Mouse (Mus musculus) telencephalon, adult 2 months (tissue): ENCODE measurements around the gene Chd4.

Experiments used
- DNase-seq: peaks from one replicate; pipeline ENCODE4 v3.0.0-alpha.2; 2011; ENCODE audit warnings: low read depth, low spot score

The Chd4 gene

DNA sequence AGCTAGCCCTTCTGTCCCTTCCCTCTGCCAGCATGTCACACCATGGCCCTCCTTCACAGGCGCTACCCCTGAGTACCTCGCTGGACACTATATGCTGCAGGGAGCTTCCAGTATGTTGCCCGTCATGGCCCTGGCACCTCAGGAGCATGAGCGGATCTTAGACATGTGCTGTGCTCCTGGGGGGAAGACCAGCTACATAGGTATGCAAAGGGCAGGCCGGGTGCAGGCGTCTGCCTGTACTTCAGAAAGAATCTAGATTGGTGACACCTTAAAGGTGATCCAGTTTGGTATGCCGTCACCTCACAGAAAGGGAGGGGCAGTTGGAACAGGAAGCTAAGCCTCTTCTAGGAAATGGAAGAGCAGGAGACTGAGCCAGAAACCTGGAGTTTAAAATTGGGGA is 44.0 kb downstream of the Chd4 start:
- no peak for DNase-seq

- no peak for DNase-seq
Observed at GRCm38 (mm10) chr6:125142436-125142835, 46.7 kb downstream of the Chd4 start.

DNA sequence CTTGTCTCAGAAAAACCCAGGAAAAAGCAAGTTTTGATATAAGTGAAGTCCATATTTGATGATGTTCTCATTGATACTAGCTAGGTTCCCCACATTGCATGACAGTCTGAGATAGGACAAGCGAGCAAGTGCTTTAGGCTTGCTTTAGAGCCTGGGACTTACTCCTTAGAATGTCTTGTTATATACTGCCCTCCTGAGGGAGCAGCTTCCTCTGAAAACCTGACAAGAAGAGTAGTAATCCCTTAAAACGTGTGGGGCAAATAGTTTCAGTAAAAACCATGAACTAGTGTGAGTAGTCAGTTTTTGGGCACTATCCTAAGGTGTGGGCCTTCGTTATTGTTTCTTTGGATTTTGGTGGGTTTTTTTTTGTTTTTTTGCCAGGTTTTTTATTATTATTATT is 47.3 kb downstream of the Chd4 start:
- DNase-seq: no peak

DNA sequence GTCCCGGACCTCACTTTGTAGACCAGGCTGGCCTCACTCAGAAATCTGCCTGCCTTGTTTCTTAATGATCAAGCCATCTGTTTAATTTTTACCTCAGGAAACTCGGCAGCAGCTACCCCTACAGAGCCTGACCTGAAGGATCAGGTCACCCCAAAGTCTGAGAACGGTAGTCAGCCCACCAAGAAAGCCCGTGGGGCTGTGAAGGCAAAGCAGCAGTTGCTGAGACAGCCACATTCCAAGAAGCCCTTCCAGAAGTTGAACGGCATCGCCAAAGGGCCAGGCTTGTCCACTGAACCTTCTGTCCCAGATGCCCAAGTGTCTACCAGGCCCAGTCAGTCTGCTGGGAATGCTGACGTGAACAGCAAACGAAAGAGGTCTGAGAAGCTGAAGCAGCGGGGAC is 48.1 kb downstream of the Chd4 start:
- DNase-seq: no peak

GRCm38 (mm10) chr6:125145001-125145400 is 49.2 kb downstream of the Chd4 start, which contains the start of gene Iffo1:
Gene Iffo1, plus strand, starts transcription at chr6:125145241.
- DNase-seq: peak; percentile 94

- DNase-seq: no peak
Observed at GRCm38 (mm10) chr6:125145479-125145951, 49.7 kb downstream of the Chd4 start.

- no peak for DNase-seq
Observed at GRCm38 (mm10) chr6:125146148-125146547, 50.4 kb downstream of the Chd4 start.

DNA sequence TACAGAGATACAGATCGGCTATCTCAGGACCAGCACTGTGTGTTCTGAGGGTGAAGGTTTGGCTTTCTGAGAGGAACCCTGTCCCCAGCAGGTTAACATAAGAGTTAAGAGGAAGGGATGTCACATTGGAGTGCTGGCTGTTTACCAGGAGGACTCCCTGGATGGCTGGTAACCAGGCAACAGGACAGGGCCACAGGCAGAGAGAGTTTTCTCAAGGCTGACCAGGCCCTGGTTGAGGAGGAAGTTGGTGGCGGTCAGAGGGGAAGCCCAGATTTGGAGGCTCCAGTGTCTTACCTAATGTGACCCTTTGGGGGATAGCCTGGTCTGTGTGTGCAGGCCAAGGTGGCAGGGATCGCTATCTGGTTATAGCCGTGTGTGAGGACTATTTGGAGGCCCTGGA is 51.0 kb downstream of the Chd4 start:
- DNase-seq: no peak

DNA sequence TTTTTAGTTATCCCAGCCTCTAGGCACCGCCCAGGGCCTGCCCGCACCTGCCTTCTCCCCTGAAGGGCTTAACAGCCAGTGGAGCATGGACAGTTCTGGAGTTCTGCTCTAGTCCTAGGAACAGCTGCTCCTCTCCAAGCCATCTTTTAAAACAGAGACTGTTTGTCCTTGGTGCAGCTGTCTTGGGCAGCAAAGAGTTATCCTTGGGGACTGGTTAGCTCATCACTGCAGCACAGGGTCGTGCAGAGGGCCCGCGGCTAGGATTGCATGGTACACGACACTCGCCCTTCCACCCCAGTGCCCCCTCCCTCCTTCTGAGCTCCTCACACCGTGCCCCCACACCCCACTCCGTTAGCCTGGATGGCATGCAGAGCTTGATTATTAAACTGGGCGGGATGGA is 51.5 kb downstream of the Chd4 start:
- DNase-seq: no peak

GRCm38 (mm10) chr6:125148251-125148925 is 52.6 kb downstream of the Chd4 start:
- no peak for DNase-seq

GRCm38 (mm10) chr6:125148926-125149568 is 53.3 kb downstream of the Chd4 start:
- no peak for DNase-seq

DNA sequence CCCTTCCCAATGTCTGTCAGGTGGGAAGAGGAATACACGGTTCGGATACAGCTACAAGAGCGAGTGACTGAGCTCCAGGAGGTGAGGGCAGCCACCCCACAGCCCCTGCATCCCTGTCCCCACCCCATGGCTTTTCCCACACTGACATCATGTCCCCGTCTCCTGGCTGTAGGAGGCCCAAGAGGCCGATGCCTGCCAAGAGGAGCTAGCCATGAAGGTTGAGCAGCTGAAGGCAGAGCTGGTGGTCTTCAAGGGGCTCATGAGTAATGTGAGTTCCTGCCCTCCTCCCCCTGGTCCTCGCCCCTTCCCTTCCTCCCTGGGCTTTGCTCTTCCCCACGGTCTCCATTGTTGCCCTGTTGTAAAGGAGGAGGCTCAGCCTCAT is 53.8 kb downstream of the Chd4 start:
- no peak for DNase-seq

DNA sequence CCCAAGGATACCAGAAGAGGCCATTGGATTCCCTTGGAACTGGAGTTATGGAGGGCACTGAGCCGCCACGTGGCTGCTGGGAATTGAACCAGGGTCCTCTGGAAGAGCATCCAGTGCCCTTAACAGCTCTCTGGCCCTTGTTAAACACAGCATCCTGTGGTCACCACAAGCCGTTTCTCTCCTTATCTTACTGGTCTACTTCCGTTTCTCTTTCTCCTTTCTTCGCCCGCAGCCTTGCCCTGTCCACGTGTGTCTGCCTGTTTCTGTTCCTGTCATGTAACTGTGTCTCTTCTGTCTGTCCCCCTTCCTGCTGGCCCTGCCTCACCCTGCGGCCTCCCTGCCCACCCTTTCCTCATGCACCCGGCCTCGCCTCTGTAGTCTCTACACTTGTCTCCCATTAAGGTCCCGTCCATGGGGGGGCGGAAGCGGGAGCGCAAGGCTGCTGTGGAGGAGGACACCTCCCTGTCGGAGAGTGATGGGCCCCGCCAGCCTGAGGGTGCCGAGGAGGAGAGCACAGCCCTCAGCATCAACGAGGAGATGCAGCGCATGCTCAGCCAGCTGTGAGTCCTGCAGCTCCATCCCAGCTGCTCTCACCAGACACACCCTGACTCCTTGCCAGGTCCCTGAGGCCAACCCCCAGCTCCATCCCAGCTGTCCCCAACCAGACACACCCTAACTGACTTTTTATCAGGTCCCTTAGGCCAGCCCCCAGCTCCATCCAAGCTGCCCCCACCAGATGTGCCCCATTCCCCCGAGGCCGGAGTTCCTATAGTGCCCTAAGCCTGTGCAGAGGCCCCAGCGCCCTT is 56.6 kb downstream of the Chd4 start:
- DNase-seq: no peak

DNA sequence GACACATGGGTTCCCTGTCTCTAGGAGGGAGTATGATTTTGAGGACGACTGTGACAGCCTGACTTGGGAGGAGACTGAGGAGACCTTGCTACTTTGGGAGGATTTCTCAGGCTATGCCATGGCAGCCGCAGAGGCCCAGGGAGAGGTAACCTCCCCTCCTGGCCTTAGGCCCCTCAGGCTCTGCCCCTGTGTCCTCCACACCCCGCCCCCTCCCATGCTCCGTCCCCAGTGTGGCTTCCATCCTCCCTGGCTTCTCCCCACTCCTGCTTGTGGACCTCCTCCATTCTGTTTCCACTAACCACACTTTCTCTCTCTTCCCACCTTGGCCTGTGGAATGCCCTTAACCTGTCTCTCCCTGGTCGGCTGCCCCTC is 57.2 kb downstream of the Chd4 start:
- DNase-seq: no peak

GRCm38 (mm10) chr6:125153682-125154081 is 57.9 kb downstream of the Chd4 start:
- DNase-seq: no peak

DNA sequence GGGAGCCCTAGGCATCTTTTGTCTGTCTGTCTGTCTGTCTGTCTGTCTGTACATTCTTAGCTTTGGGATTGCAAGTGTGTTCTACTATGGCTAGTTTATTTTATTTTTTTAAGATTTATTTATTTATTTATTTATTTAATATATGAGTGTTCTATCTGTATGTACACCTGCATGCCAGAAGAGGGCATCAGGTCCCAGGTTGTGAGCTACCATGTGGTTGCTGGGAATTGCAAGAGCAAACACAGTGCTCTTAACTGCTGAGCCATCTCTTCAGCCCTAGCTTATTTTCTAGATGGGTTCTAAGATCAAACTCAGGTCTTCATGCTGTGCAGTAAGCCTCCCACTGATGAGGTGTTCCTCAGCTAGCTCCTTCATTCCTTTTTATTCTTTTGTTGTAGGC is 58.8 kb downstream of the Chd4 start:
- DNase-seq: no peak

GRCm38 (mm10) chr6:125155262-125155661 is 59.5 kb downstream of the Chd4 start:
- no peak for DNase-seq

GRCm38 (mm10) chr6:125156491-125156890 is 60.7 kb downstream of the Chd4 start:
- DNase-seq: no peak

GRCm38 (mm10) chr6:125156903-125157614 is 61.3 kb downstream of the Chd4 start:
- no peak for DNase-seq

DNA sequence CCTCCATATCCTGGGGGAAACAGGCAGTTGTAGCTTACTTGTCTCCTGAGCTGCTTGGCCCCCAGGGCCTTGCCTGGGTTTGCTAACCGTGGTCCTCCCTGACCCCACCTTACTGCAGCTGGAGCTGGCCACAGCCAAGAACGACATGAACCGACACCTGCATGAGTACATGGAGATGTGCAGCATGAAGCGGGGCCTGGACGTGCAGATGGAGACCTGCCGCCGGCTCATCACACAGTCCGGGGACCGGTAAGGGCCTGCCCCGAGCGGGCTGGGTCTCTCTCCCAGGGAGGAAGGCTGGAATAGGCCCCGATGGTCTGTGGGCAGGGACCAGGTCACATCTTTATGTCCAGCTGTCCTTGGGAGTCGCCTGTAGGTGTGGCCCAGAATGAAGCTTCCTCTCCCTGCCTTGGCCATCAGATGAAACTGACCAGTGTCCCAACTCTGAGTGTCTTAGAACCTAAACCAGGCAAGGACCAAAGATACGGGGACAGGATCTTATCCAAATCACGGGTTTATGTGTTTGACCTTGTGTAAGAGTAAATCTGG is 63.2 kb downstream of the Chd4 start:
- DNase-seq: no peak

DNA sequence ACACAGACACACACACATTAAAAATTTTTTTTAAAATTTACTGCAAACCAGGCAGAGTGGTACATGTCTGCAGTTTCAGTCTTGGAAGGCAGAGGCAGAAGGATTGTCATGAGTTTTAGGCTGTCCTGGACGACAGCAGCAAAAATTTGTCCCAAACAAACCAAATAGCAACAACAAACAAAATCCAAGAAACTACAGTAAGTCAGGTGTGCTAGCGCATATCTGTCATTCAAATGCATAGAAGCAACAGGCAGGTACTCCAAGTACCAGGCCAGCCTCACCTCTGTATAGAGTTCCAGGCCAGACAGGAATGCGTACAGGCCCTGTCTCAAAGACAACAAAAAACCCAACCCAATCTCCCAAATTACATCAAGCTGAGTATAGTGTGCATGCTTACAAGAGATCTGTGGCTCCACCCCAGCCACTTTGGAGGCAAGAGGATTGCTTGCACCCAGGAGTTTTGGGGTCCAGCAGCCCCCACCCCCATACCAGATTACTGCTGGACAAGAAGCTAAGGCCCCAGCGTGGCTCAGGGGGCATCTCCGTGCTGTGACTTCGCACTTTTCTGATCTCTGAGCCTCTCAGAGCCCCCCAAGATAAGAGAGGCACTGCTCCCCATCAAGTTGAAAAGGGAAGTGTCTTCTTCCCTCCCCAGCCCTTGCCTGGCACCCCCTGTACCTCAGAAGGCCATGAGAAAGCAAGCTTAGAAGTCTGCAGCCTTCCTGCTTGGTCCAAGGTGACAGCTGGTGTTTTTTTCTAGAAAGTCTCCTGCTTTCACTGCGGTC is 64.2 kb downstream of the Chd4 start:
- DNase-seq: no peak
